18 mouse cellular contexts compared by ENCODE assay signal in the genomic region with DNA sequence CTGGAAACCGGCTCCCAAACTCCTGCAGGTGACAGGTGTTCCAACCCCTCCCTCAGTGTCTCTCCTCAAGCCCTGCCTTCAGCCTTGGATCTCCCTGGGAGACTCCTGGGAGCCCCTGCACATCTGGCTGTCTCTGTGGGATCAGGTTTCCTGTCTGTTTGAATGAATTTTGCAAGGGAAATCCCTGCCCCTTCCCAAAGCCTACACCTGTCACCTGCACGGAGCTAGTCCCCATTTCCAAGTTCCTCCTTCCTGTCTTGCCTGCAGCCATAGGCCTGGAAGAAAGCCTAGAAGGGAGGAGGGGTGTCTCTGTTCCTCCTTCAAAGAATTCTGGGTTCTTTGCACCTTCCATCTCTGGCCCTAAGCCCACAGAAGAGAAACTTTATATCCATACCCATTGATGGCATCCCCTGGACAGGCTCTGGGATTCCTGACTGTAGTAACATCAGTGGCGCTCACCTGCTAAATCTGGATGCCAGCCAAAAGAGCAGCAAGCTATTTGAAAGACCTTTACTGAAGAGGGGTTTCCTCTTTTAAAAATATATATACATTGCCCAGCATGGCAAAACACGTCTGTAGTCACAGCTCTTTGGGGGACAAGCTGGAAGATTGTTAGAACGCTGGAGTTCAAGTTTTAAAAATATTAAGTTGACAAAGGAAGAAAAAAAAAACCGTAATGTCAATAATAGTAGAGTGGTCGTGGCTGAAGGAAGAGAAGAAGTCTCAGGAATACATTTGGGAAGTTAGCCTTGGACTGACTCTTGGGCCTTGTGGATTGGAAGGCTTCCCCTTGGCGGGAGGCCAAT. TPM values are rescaled to one million over a fixed set of nuclear protein-coding genes. Genes with fewer than 3 reads are reported as not detected.
"Had no signal": no experiment of that assay in that cellular context is flagged by ENCODE, and none has a peak within 500 bp of the region (broad histone marks: within the 10 kb centered on the region; RNA-seq: fewer than 3 reads in every experiment).

No protein-coding gene starts in this region.

- H3K36me3 ChIP-seq: kidney, embryonic 15.5 days; liver, embryonic 15.5 days; midbrain, embryonic 13.5 days; neural tube, embryonic 12.5 days; neural tube, embryonic 15.5 days had no signal

- H3K9me3 ChIP-seq: kidney, embryonic 15.5 days; liver, embryonic 15.5 days; midbrain, embryonic 13.5 days; neural tube, embryonic 12.5 days; neural tube, embryonic 15.5 days had no signal

- H3K9ac ChIP-seq: liver, embryonic 15.5 days; midbrain, embryonic 13.5 days; neural tube, embryonic 12.5 days; neural tube, embryonic 15.5 days had no signal

- H3K4me3 ChIP-seq: kidney, embryonic 15.5 days; left cerebral cortex, adult 2 months; liver, embryonic 15.5 days; midbrain, embryonic 13.5 days; neural tube, embryonic 12.5 days; neural tube, embryonic 15.5 days had no signal

- H3K27ac ChIP-seq: left cerebral cortex, adult 2 months; midbrain, embryonic 13.5 days; neural tube, embryonic 12.5 days; neural tube, embryonic 15.5 days had no signal

- H3K4me2 ChIP-seq: kidney, embryonic 15.5 days; liver, embryonic 15.5 days; midbrain, embryonic 13.5 days; neural tube, embryonic 12.5 days; neural tube, embryonic 15.5 days had no signal

RNA-seq across cellular contexts. Expression of a gene that starts 26.3 kb away (rescaled TPM):
- total RNA-seq: liver, adult 2 months had no signal
- polyA plus RNA-seq: limb, embryonic 11.5 days; liver, adult 2 months; macrophage; midbrain, postnatal 0 days; neural tube, embryonic 12.5 days; neural tube, embryonic 15.5 days; thymus, postnatal 0 days had no signal

RNA-seq across cellular contexts. Expression of a gene that starts 42.5 kb away (rescaled TPM):
- total RNA-seq: layer of hippocampus, adult 8-10 months; layer of hippocampus, postnatal 10 days; layer of hippocampus, postnatal 36 days; left cerebral cortex, adult 2 months; left cerebral cortex, postnatal 10 days; left cerebral cortex, postnatal 36 days; liver, adult 2 months; megakaryocyte, adult 5-6 weeks; midbrain, postnatal 0 days had no signal
- polyA plus RNA-seq: kidney, embryonic 15.5 days; limb, embryonic 11.5 days; limb, embryonic 14.5 days; liver, embryonic 15.5 days; macrophage; midbrain, embryonic 13.5 days; midbrain, postnatal 0 days; neural tube, embryonic 12.5 days; neural tube, embryonic 15.5 days had no signal
